Mouse (Mus musculus) limb, embryonic 15.5 days (tissue): ENCODE results near the gene Shank2. TPM values are rescaled to one million over a fixed set of nuclear protein-coding genes. Genes with fewer than 3 reads are reported as not detected.

Experiments used
- ATAC-seq: fragments of 200-750 bp; cut with Nextera tagmentation; 2 replicates; pipeline ENCODE4 v1.8.0; 2017; ENCODE audit warnings: low read depth, moderate TSS enrichment; ENCODE audit not compliant: insufficient number of reproducible peaks, low FRiP score, low TSS enrichment
- H3K27ac ChIP-seq: fragments of 300-500 bp; sonication (generic); 2 replicates; pipeline ENCODE4 v1.5.1; 2015; ENCODE audit warnings: moderate library complexity, mild to moderate bottlenecking, inconsistent platforms
- H3K27me3 ChIP-seq: fragments of 300-500 bp; sonication (generic); 2 replicates; pipeline ENCODE4 v1.6.1; 2015; ENCODE audit warnings: inconsistent platforms
- H3K36me3 ChIP-seq: fragments of 300-500 bp; sonication (generic); 2 replicates; pipeline ENCODE4 v1.6.1; 2015; ENCODE audit warnings: inconsistent platforms
- H3K4me1 ChIP-seq: fragments of 300-500 bp; sonication (generic); 2 replicates; pipeline ENCODE4 v1.6.1; 2015; ENCODE audit warnings: inconsistent platforms
- H3K4me2 ChIP-seq: fragments of 300-500 bp; sonication (generic); 2 replicates; pipeline ENCODE4 v1.6.1; 2015; ENCODE audit warnings: mild to moderate bottlenecking, inconsistent platforms
- H3K4me3 ChIP-seq: fragments of 300-500 bp; sonication (generic); 2 replicates; pipeline ENCODE4 v1.5.1; 2015; ENCODE audit warnings: mild to moderate bottlenecking, inconsistent platforms
- H3K9ac ChIP-seq: fragments of 300-500 bp; sonication (generic); 2 replicates; pipeline ENCODE4 v1.6.1; 2015; ENCODE audit warnings: inconsistent platforms
- H3K9me3 ChIP-seq: fragments of 300-500 bp; sonication (generic); 2 replicates; pipeline ENCODE4 v1.6.1; 2016; ENCODE audit warnings: inconsistent platforms
- WGBS: fragments of 180-500 bp; shearing (Covaris S2); methylation state at CpG from one replicate; pipeline ENCODE4 v1.1.7; 2015; 5-methylcytosine and 5-hydroxymethylcytosine counted together
- polyA plus RNA-seq: library from polyadenylated mRNA; unstranded; fragments of >200 nt; fragmentation: Nextera tagmentation; extraction: Ambion mirVana; gene quantifications from 2 replicates; pipeline ENCODE4 v1.2.1, GENCODE M21; 2015

Shank2 gene
- polyA plus RNA-seq, 1 experiment from 2014 or later, result 0.17 TPM

DNA sequence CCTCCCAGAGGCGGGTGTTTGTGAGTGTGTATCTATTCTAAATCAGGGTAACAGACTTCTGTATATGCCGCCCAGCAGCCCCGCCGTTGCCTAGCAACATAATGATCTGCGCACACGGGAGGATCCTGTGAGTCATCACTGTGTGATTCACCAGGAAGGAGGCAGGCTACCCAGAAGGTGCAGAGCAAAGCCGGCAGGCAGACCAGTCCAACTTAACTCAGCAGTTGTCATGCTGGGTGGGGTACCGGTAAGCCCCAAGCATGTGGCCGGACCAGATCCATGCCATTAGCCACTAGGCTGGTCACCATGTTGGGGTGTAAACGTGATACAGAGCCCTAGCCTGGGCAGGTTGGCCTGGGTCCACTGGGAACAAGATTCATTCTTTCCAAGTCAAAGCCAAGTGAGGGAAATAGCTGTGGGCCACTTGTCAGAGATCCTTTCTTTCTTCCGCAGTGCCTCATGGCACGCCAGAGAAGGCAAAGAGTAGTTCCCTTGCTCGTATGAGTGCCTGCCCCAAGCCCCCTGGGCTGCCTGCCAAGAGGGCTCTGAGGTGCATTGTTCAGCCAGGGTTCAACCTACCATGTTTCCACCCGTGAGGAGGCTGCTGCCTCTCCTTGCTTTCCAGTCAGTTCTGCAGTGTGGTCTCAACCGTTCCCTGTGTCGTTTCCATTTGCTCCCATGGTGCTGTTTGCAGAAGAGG lies 416.1 kb downstream of the Shank2 start:
- no peak overlapping the region for H3K4me2 ChIP-seq
- peak; percentile 31; the same call in 1 of the 2 replicates for ATAC-seq
- no peak overlapping the region for H3K27ac ChIP-seq
- WGBS, result 35% methylated on average over 16 of the region's 16 CpGs
- H3K36me3 ChIP-seq, result no peaks in the 10 kb centered on the region
- no peak overlapping the region for H3K4me3 ChIP-seq
- H3K27me3 ChIP-seq, result 0 out of 2 replicates have a peak, but pooled peaks cover 6% of the 10 kb centered on the region
- H3K9ac ChIP-seq, result no peak overlapping the region
- no peaks in the 10 kb centered on the region for H3K9me3 ChIP-seq
- H3K4me1 ChIP-seq, result peaks cover 21% of the 10 kb centered on the region

- Histone ChIP-seq H3K27me3 (no peaks in the 10 kb centered on the region), H3K4me3 (no peak overlapping the region), H3K9ac (no peak overlapping the region)
These were observed 418.8 kb downstream of the Shank2 start for GRCm38 (mm10) chr7:144420552-144420951.

DNA sequence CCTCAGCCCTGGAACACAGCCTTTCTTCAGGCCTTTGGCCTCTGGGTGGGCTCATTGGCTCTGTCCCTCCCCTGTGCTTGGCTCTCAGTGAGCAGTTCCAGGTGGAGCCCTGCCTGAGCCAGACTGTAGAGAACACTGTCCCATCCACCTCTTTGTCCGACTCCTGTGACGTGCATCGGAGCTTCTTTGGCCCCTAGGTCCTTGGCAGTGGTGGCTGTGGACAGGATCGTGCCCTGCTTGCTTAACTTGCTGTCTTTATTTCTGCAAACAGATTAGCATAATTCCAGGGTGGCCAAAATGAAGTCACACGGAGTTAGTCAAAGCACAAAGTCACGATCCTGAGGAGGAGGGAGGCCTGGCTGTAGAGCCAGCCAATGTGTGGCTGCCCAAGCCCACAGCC lies 419.8 kb downstream of the Shank2 start:
- Histone ChIP-seq H3K27me3 (no peaks in the 10 kb centered on the region), H3K36me3 (no peaks in the 10 kb centered on the region), H3K4me3 (no peak overlapping the region), H3K9me3 (no peaks in the 10 kb centered on the region), H3K27ac (no peak overlapping the region), H3K9ac (no peak overlapping the region), H3K4me1 (peaks cover 16% of the 10 kb centered on the region), H3K4me2 (no peak overlapping the region)
- 73% methylated on average over 6 of the region's 6 CpGs for whole genome bisulfite sequencing
- ATAC-seq, result no peak

More at GRCm38 (mm10) chr7:144420552-144420951, 418.8 kb downstream of the Shank2 start:
- H3K4me2 ChIP-seq, result no peak overlapping the region
- ATAC-seq, result no peak
- no peaks in the 10 kb centered on the region for H3K36me3 ChIP-seq
- no peak overlapping the region for H3K27ac ChIP-seq
- H3K4me1 ChIP-seq, result peaks cover 16% of the 10 kb centered on the region
- H3K9me3 ChIP-seq, result no peaks in the 10 kb centered on the region
- 28% methylated on average over 16 of the region's 16 CpGs for WGBS

- Histone ChIP-seq H3K36me3 (no peaks in the 10 kb centered on the region), H3K9ac (no peak overlapping the region), H3K4me3 (no peak overlapping the region), H3K27me3 (no peaks in the 10 kb centered on the region), H3K4me2 (no peak overlapping the region), H3K27ac (no peak overlapping the region), H3K9me3 (no peaks in the 10 kb centered on the region), H3K4me1 (no peaks in the 10 kb centered on the region)
- ATAC-seq, result no peak
- 12% methylated on average over 8 of the region's 8 CpGs for WGBS
These were observed 424.2 kb downstream of the Shank2 start for GRCm38 (mm10) chr7:144425953-144426352.

GRCm38 (mm10) chr7:144426594-144426993 lies 424.9 kb downstream of the Shank2 start:
- no peak for ATAC-seq
- Histone ChIP-seq H3K27me3 (no peaks in the 10 kb centered on the region), H3K27ac (no peak overlapping the region), H3K36me3 (no peaks in the 10 kb centered on the region), H3K4me3 (no peak overlapping the region), H3K4me2 (no peak overlapping the region), H3K4me1 (no peaks in the 10 kb centered on the region), H3K9me3 (no peaks in the 10 kb centered on the region), H3K9ac (no peak overlapping the region)
- 83% methylated on average over 3 of the region's 3 CpGs for WGBS

GRCm38 (mm10) chr7:144427460-144427859 lies 425.7 kb downstream of the Shank2 start:
- no peak for ATAC-seq
- 83% methylated on average over 3 of the region's 3 CpGs for WGBS

GRCm38 (mm10) chr7:144432920-144433319 lies 431.2 kb downstream of the Shank2 start:
- H3K36me3 ChIP-seq, result peaks cover 25% of the 10 kb centered on the region
- no peaks in the 10 kb centered on the region for H3K4me1 ChIP-seq
- WGBS, result 76% methylated on average over 2 of the region's 2 CpGs
- no peak overlapping the region for H3K9ac ChIP-seq
- H3K9me3 ChIP-seq, result no peaks in the 10 kb centered on the region
- H3K27me3 ChIP-seq, result no peaks in the 10 kb centered on the region
- H3K27ac ChIP-seq, result no peak overlapping the region
- H3K4me2 ChIP-seq, result no peak overlapping the region
- ATAC-seq, result no peak
- H3K4me3 ChIP-seq, result no peak overlapping the region

More at GRCm38 (mm10) chr7:144427460-144427859, 425.7 kb downstream of the Shank2 start:
- Histone ChIP-seq H3K4me1 (no peaks in the 10 kb centered on the region), H3K9me3 (no peaks in the 10 kb centered on the region), H3K27me3 (no peaks in the 10 kb centered on the region), H3K9ac (no peak overlapping the region), H3K4me2 (no peak overlapping the region), H3K27ac (no peak overlapping the region), H3K36me3 (no peaks in the 10 kb centered on the region), H3K4me3 (no peak overlapping the region)

DNA sequence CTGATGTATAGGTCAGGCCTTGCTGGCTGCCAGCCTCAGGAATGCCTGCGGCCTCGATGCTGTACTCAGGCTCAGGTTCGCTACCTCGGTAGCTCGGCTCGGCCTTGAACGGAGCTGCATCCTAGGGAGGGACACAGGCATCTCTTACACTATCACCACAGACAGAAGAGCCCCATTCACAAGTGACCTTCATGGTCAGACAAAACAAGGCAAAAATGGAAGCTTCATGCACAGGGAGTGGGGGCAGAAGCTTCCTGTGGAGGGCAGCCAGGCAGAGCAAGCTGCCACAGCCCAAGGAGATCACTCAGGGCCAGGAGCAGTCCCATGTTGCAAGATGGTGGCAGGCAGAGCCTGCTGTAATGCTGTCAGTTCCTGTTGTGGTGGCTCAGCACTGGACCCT lies 437.1 kb downstream of the Shank2 start:
- H3K4me1 ChIP-seq, result no peaks in the 10 kb centered on the region
- H3K9ac ChIP-seq, result no peak overlapping the region
- H3K27me3 ChIP-seq, result no peaks in the 10 kb centered on the region
- H3K9me3 ChIP-seq, result no peaks in the 10 kb centered on the region
- H3K27ac ChIP-seq, result no peak overlapping the region
- no peak overlapping the region for H3K4me2 ChIP-seq
- peaks cover 73% of the 10 kb centered on the region for H3K36me3 ChIP-seq
- H3K4me3 ChIP-seq, result no peak overlapping the region
- 98% methylated on average over 7 of the region's 7 CpGs for WGBS
- no peak for ATAC-seq

- no peak overlapping the region for H3K27ac ChIP-seq
- H3K4me2 ChIP-seq, result no peak overlapping the region
- H3K36me3 ChIP-seq, result peaks cover 89% of the 10 kb centered on the region
- no peak overlapping the region for H3K9ac ChIP-seq
- no peaks in the 10 kb centered on the region for H3K9me3 ChIP-seq
- no peak for ATAC-seq
- no peaks in the 10 kb centered on the region for H3K4me1 ChIP-seq
- no peak overlapping the region for H3K4me3 ChIP-seq
- H3K27me3 ChIP-seq, result no peaks in the 10 kb centered on the region
- WGBS, result 93% methylated on average over 11 of the region's 11 CpGs
These were observed 439.7 kb downstream of the Shank2 start for GRCm38 (mm10) chr7:144441466-144441865.

GRCm38 (mm10) chr7:144441976-144442375 lies 440.2 kb downstream of the Shank2 start:
- WGBS, result 88% methylated on average over 4 of the region's 4 CpGs
- H3K4me1 ChIP-seq, result no peaks in the 10 kb centered on the region

DNA sequence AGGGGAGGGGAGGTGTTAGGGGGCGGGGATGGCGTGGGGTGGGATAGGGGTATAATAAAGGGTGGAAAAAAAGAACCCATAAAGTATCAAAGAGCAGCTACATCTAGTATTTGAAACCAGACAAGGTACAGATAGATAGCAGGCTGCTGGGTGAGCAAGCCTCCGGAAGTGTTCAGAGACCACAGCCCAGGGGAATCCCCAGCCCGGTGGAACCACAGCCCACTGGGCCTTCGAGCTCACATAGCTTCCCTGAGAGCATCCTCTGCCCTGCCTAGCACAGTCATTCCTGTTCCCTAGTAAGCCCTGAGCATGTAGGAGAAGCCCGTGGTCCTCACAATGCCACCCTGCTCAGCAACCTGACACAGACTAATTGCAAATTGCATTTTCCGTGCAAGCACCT lies 443.1 kb downstream of the Shank2 start:
- no peak for ATAC-seq
- Histone ChIP-seq H3K9me3 (no peaks in the 10 kb centered on the region), H3K27ac (no peak overlapping the region), H3K4me1 (no peaks in the 10 kb centered on the region), H3K4me2 (no peak overlapping the region), H3K4me3 (no peak overlapping the region), H3K27me3 (no peaks in the 10 kb centered on the region), H3K36me3 (peaks cover 89% of the 10 kb centered on the region), H3K9ac (no peak overlapping the region)
- WGBS, result 92% methylated on average over 7 of the region's 7 CpGs

More at GRCm38 (mm10) chr7:144441976-144442375, 440.2 kb downstream of the Shank2 start:
- no peak overlapping the region for H3K4me3 ChIP-seq
- H3K27ac ChIP-seq, result no peak overlapping the region
- H3K9ac ChIP-seq, result no peak overlapping the region
- no peak overlapping the region for H3K4me2 ChIP-seq
- no peak for ATAC-seq
- peaks cover 89% of the 10 kb centered on the region for H3K36me3 ChIP-seq
- no peaks in the 10 kb centered on the region for H3K9me3 ChIP-seq
- H3K27me3 ChIP-seq, result no peaks in the 10 kb centered on the region

DNA sequence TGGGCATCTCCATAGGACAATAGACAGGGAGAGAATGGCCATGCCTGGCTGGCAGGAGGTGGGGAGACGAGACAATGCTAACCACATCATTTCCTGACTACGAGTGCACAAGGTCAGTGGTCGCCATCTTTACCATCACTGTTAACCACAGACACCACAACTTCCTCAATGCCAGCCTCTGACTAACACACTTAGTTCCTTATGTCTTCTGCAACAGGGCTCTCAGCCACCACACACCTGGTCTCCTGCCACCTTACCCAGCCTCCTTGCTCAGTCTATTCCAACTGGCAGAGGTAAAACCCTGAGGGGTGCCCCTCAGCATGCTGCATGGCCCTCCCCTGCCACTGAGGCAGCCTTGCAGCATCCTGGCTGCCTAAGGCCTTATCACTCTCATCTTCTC lies 445.4 kb downstream of the Shank2 start:
- peaks cover 89% of the 10 kb centered on the region for H3K36me3 ChIP-seq
- WGBS, result 82% methylated on average over 3 of the region's 3 CpGs
- no peak overlapping the region for H3K27ac ChIP-seq
- H3K4me2 ChIP-seq, result no peak overlapping the region
- H3K27me3 ChIP-seq, result no peaks in the 10 kb centered on the region
- no peaks in the 10 kb centered on the region for H3K9me3 ChIP-seq
- H3K4me3 ChIP-seq, result no peak overlapping the region
- no peak overlapping the region for H3K9ac ChIP-seq
- H3K4me1 ChIP-seq, result no peaks in the 10 kb centered on the region
- no peak for ATAC-seq
